Mouse (Mus musculus): Measurements from ENCODE around the gene Gm10160. TPM values are rescaled to one million over a fixed set of nuclear protein-coding genes. Genes with fewer than 3 reads are reported as not detected.

Gene Gm10160
- polyA plus RNA-seq (2014; fragmentation: Nextera tagmentation; extraction: Ambion mirVana): not detected in 2 replicates

DNA sequence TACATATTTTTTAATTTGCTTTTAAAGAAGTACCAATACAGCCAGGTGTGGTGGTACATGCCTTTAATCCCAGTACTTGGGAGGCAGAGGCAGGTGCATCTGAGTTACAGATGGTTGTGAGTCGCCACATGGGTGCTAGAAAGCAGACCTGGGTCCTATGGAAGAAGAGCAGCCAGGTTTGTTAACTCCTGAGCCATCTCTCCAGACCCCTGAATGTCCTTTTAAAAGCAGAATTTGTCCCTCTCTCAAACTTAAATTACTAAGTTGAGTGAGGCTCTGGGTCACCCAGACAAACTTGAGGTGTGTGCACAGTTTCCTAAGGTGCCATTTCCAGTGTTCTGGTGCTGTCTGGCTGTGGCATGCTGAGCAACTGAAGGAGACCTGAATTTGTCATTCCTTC is at the start of gene Gm10160:
Gene Gm10160, minus strand, starts transcription at position 101 of the 400 bp plus-strand sequence.
- peaks cover 5% of the 10 kb centered on the region; the same call in 1 of the 2 replicates for H3K4me1 ChIP-seq (ENCODE audit: control insufficient read depth, insufficient read depth, low read length)
- no peaks in the 10 kb centered on the region for H3K27me3 ChIP-seq (ENCODE audit: control insufficient read depth, insufficient read depth, low read length)
- no peak within 1 kb of the TSS for H3K27ac ChIP-seq (ENCODE audit: low read depth, low read length)
- no peaks in the 10 kb centered on the region for H3K9me3 ChIP-seq (ENCODE audit: control insufficient read depth, low read length)
- no peaks in the 10 kb centered on the region for H3K36me3 ChIP-seq (ENCODE audit: control insufficient read depth, insufficient read depth, low read length)
- H3K9ac ChIP-seq (replicated peaks; ENCODE audit: low read depth, low read length): no peak within 1 kb of the TSS
- no peak within 1 kb of the TSS for H3K4me2 ChIP-seq (ENCODE audit: low read depth, low read length)
- no peak within 1 kb of the TSS for H3K4me3 ChIP-seq (ENCODE audit: low read depth, low read length)
- WGBS: 81% methylated on average over 1 of the region's 1 CpGs
- ATAC-seq (ENCODE audit: low read depth): no peak

DNA sequence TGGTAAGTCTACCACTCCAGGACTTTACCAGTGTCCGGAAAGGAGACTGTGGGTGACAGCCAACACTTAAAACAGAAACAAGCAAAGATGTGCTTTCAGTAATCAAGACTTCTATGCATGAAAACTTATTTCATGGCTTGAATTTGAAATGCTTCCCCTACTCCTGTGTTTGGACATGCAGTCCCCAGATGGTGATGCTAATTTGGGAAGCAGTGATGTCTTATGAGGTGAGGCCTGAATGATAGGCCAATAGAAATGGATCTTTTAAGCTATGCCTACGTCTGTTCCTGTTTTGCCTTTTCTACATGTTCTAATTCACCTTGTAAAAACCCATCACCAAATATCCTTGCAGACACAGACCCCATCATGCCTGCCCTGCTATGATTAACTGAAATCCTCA is 49.3 kb upstream of the Gm10160 start:
- H3K4me2 ChIP-seq (ENCODE audit: low read depth, low read length): no peak overlapping the region
- no peak for ATAC-seq (ENCODE audit: low read depth)
- H3K4me1 ChIP-seq (ENCODE audit: control insufficient read depth, insufficient read depth, low read length): no peaks in the 10 kb centered on the region
- no peaks in the 10 kb centered on the region for H3K27me3 ChIP-seq (ENCODE audit: control insufficient read depth, insufficient read depth, low read length)
- no peaks in the 10 kb centered on the region; the same call in 1 of the 2 replicates for H3K36me3 ChIP-seq (ENCODE audit: control insufficient read depth, insufficient read depth, low read length)
- 85% methylated on average over 2 of the region's 2 CpGs for WGBS
- H3K9ac ChIP-seq (replicated peaks; ENCODE audit: low read depth, low read length): no peak overlapping the region
- no peak overlapping the region for H3K27ac ChIP-seq (ENCODE audit: low read depth, low read length)
- H3K4me3 ChIP-seq (ENCODE audit: low read depth, low read length): no peak overlapping the region
- H3K9me3 ChIP-seq (ENCODE audit: control insufficient read depth, low read length): no peaks in the 10 kb centered on the region

DNA sequence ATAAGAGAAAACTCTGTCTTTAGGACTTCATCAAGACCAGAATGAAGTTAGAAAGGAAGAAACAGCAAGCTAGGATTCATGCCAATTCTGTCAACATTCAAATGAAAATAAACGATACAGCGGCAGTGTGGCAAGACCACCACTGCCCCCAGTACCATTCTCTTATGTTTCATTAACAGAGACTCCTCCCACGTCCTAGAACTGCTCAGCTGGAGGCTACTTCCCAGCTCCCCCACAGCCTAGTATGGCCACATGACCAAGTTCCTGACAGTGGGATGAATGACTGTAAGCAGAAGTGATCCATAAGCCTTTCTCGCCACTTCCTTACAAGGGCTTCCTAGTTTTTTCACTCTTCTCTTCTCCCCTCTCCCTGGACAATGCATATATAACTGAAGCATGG is 48.5 kb upstream of the Gm10160 start:
- Histone ChIP-seq H3K4me3 (ENCODE audit: low read depth, low read length) (no peak overlapping the region), H3K9me3 (ENCODE audit: control insufficient read depth, low read length) (no peaks in the 10 kb centered on the region), H3K4me2 (ENCODE audit: low read depth, low read length) (no peak overlapping the region), H3K4me1 (ENCODE audit: control insufficient read depth, insufficient read depth, low read length) (no peaks in the 10 kb centered on the region), H3K9ac (replicated peaks; ENCODE audit: low read depth, low read length) (no peak overlapping the region), H3K36me3 (ENCODE audit: control insufficient read depth, insufficient read depth, low read length) (peaks cover 5% of the 10 kb centered on the region; the same call in 1 of the 2 replicates), H3K27ac (ENCODE audit: low read depth, low read length) (no peak overlapping the region), H3K27me3 (ENCODE audit: control insufficient read depth, insufficient read depth, low read length) (no peaks in the 10 kb centered on the region)
- WGBS: 59% methylated on average over 4 of the region's 4 CpGs
- no peak for ATAC-seq (ENCODE audit: low read depth)

DNA sequence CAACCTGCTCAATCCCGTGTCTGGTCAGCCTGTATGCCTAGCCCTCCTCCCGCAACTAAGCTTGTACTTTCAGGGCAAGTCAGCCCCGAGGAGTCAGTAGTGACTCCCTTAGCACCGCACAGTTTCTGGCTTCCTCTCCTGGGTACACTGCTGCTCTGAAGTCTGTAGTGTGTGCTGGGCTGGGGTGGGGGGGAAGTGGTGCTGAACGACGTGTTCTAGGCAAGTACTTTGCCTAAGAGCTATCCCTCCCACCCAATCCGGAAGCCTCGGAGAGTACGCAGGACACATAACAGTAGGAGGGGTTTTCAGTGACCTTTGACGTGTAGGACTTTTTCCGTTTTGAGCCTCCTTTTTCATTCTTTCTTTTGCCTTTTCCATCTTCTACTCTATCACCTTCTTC is 43.8 kb upstream of the Gm10160 start:
- Histone ChIP-seq H3K4me1 (ENCODE audit: control insufficient read depth, insufficient read depth, low read length) (no peaks in the 10 kb centered on the region), H3K27ac (ENCODE audit: low read depth, low read length) (no peak overlapping the region), H3K36me3 (ENCODE audit: control insufficient read depth, insufficient read depth, low read length) (peaks cover 5% of the 10 kb centered on the region), H3K27me3 (ENCODE audit: control insufficient read depth, insufficient read depth, low read length) (no peaks in the 10 kb centered on the region), H3K9me3 (ENCODE audit: control insufficient read depth, low read length) (no peaks in the 10 kb centered on the region), H3K4me2 (ENCODE audit: low read depth, low read length) (no peak overlapping the region), H3K4me3 (ENCODE audit: low read depth, low read length) (no peak overlapping the region), H3K9ac (replicated peaks; ENCODE audit: low read depth, low read length) (no peak overlapping the region)
- WGBS: 85% methylated on average over 11 of the region's 11 CpGs
- ATAC-seq (ENCODE audit: low read depth): no peak

DNA sequence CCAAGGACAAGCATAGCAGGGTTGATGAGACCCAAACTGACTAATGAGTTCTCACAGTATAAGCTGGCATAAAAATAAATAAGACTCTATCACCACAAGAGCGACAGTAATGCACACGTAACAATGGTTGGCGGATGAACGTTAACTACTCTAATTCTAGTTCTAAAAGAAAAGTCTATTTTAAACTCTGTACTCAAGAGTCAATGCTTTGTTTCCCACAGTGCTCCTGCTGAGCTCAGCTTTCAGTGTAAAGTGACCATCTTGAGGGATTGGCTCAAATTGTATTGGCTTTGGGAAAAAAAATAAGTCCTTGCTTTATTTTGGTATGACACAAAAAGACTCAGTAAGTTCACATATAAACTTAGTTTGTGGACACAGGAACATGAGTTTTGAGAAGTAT is 29.5 kb upstream of the Gm10160 start:
- Histone ChIP-seq H3K27ac (ENCODE audit: low read depth, low read length) (no peak overlapping the region), H3K9me3 (ENCODE audit: control insufficient read depth, low read length) (no peaks in the 10 kb centered on the region), H3K27me3 (ENCODE audit: control insufficient read depth, insufficient read depth, low read length) (no peaks in the 10 kb centered on the region), H3K9ac (replicated peaks; ENCODE audit: low read depth, low read length) (no peak overlapping the region), H3K36me3 (ENCODE audit: control insufficient read depth, insufficient read depth, low read length) (no peaks in the 10 kb centered on the region), H3K4me2 (ENCODE audit: low read depth, low read length) (no peak overlapping the region), H3K4me3 (ENCODE audit: low read depth, low read length) (no peak overlapping the region), H3K4me1 (ENCODE audit: control insufficient read depth, insufficient read depth, low read length) (no peaks in the 10 kb centered on the region)
- no peak for ATAC-seq (ENCODE audit: low read depth)
- 48% methylated on average over 4 of the region's 4 CpGs for WGBS

DNA sequence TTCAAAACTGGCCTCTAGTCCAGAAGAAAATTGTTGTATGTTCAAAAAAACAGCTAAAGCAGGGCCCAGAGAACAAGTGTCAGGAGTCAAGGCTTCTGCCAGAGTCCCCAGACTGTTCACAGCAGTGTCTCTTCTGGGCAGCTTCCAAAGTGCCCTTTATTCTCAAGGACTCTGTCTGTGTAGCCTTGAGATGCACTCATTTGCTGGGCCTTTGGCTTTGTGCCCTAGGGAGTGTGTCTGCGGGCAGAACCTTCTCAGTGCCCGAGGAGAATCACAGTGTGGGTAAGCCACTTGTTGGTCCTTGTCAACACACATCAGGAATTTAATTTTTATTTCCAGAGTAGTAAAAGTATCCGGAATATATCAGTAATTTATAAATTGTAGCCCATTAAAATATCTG is 26.0 kb upstream of the Gm10160 start:
- 76% methylated on average over 3 of the region's 3 CpGs for WGBS
- Histone ChIP-seq H3K4me2 (ENCODE audit: low read depth, low read length) (no peak overlapping the region), H3K9ac (replicated peaks; ENCODE audit: low read depth, low read length) (no peak overlapping the region), H3K9me3 (ENCODE audit: control insufficient read depth, low read length) (no peaks in the 10 kb centered on the region), H3K4me1 (ENCODE audit: control insufficient read depth, insufficient read depth, low read length) (no peaks in the 10 kb centered on the region), H3K27ac (ENCODE audit: low read depth, low read length) (no peak overlapping the region), H3K4me3 (ENCODE audit: low read depth, low read length) (no peak overlapping the region), H3K27me3 (ENCODE audit: control insufficient read depth, insufficient read depth, low read length) (no peaks in the 10 kb centered on the region), H3K36me3 (ENCODE audit: control insufficient read depth, insufficient read depth, low read length) (no peaks in the 10 kb centered on the region)
- ATAC-seq (ENCODE audit: low read depth): no peak

DNA sequence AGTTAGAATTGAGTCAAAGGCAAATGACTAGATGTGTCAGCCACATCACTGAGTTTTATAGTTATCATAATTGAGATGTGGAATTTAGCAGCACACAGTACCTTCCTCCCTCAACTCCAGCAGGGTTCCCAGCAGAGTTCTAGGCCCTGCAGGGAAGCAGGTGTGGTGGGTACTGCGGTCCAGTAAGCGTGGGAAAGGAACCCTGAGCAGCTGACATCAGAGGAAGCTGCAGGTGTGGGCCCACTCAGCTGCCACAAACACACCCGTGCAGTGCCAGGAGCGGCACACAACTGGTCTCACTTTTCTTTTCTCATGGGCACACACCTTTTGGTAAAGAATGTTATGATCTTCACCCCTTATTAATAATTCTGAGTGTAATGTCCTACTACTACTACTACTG is 25.2 kb upstream of the Gm10160 start:
- Histone ChIP-seq H3K36me3 (ENCODE audit: control insufficient read depth, insufficient read depth, low read length) (no peaks in the 10 kb centered on the region), H3K27ac (ENCODE audit: low read depth, low read length) (no peak overlapping the region), H3K4me2 (ENCODE audit: low read depth, low read length) (no peak overlapping the region), H3K27me3 (ENCODE audit: control insufficient read depth, insufficient read depth, low read length) (no peaks in the 10 kb centered on the region), H3K9ac (replicated peaks; ENCODE audit: low read depth, low read length) (no peak overlapping the region), H3K4me1 (ENCODE audit: control insufficient read depth, insufficient read depth, low read length) (peaks cover 3% of the 10 kb centered on the region; the same call in 1 of the 2 replicates), H3K9me3 (ENCODE audit: control insufficient read depth, low read length) (no peaks in the 10 kb centered on the region), H3K4me3 (ENCODE audit: low read depth, low read length) (no peak overlapping the region)
- no peak for ATAC-seq (ENCODE audit: low read depth)
- 85% methylated on average over 4 of the region's 4 CpGs for WGBS

DNA sequence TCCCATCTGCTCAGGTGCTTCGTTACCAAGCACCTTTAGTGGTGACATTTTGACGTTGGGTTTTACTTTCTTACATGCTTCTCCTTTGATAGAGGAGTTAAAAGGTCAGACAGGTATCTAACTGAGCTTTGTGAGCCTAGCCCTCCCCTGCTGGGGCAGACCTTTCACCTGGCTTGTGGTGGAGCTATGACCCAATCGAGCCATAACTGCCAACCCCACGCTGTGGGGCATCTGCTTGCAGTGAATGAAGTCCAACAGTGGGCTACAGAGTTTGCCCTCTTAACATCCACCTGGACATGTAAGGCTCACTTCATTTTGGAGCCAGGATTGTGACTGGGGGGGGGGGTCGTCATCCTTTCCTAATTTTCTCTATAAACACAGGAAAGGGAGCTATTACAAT is 24.7 kb upstream of the Gm10160 start:
- Histone ChIP-seq H3K4me3 (ENCODE audit: low read depth, low read length) (no peak overlapping the region), H3K27me3 (ENCODE audit: control insufficient read depth, insufficient read depth, low read length) (no peaks in the 10 kb centered on the region), H3K9me3 (ENCODE audit: control insufficient read depth, low read length) (no peaks in the 10 kb centered on the region), H3K4me2 (ENCODE audit: low read depth, low read length) (no peak overlapping the region), H3K36me3 (ENCODE audit: control insufficient read depth, insufficient read depth, low read length) (no peaks in the 10 kb centered on the region), H3K9ac (replicated peaks; ENCODE audit: low read depth, low read length) (no peak overlapping the region), H3K4me1 (ENCODE audit: control insufficient read depth, insufficient read depth, low read length) (peaks cover 3% of the 10 kb centered on the region; the same call in 1 of the 2 replicates), H3K27ac (ENCODE audit: low read depth, low read length) (no peak overlapping the region)
- no peak for ATAC-seq (ENCODE audit: low read depth)
- 95% methylated on average over 5 of the region's 5 CpGs for WGBS

DNA sequence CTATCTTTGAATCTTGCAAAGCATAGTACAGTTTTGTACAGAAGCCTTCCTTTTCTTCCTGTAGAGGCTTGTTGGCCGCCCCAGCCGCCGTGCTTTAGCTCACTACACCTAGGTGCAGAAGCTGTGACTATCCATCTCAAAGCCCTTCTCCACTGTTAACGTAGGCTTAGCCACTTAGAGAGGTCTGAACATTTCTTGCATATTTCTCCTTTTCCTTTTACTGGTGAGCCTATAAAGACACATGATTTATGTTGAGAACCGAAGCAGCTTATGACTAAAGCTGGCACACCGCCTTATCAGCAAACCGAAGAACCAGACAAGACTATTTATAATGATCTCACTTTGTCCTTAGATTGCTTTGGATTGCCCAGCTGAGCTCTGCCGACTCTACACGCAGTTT is 19.8 kb upstream of the Gm10160 start:
- Histone ChIP-seq H3K4me3 (ENCODE audit: low read depth, low read length) (no peak overlapping the region), H3K9me3 (ENCODE audit: control insufficient read depth, low read length) (no peaks in the 10 kb centered on the region), H3K27me3 (ENCODE audit: control insufficient read depth, insufficient read depth, low read length) (no peaks in the 10 kb centered on the region), H3K4me2 (ENCODE audit: low read depth, low read length) (no peak overlapping the region), H3K36me3 (ENCODE audit: control insufficient read depth, insufficient read depth, low read length) (no peaks in the 10 kb centered on the region), H3K4me1 (ENCODE audit: control insufficient read depth, insufficient read depth, low read length) (peaks cover 3% of the 10 kb centered on the region; the same call in 1 of the 2 replicates), H3K27ac (ENCODE audit: low read depth, low read length) (no peak overlapping the region), H3K9ac (replicated peaks; ENCODE audit: low read depth, low read length) (no peak overlapping the region)
- 73% methylated on average over 9 of the region's 9 CpGs for WGBS
- no peak for ATAC-seq (ENCODE audit: low read depth)

Data from neural tube, embryonic 14.5 days (tissue).